Mouse (Mus musculus): ENCODE measurements around the gene Oxsr1. TPM values are rescaled to one million over a fixed set of nuclear protein-coding genes. Genes with fewer than 3 reads are reported as not detected.
"Not testable (repeated sequence)": the region's sequence is repeated elsewhere in the genome, so short reads cannot be mapped to it uniquely, and the experiment has no call there.

Oxsr1 gene
- total RNA-seq, 2 experiments from 2014 or later: 30.2 to 31.2 TPM

DNA sequence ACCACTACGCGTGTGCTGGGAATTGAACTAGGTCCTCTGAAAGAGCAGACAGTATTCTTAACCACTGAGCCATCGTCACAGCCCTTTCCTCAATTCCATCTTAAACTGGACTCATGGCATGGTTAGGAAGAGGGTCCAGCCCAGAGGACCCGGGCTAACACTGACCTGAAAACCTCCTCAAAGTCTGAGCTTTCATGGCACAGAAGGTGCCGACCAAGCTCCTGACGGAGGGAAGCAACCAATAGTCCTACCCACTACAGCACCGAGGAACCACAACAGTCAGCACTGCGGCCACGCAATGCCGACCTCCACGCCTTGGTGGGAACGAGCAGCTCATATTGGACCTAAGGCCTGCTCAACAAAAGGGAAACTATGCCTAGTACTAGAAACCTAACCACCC is 66.1 kb downstream of the Oxsr1 start:
- no peak overlapping the region for H3K27ac ChIP-seq
- no peak for TF ChIP-seq CTCF (conservative IDR thresholded peaks at IDR 0.05)
- H3K4me3 ChIP-seq: no peak overlapping the region
- no peak for DNase-seq (ENCODE audit: low spot score in 2 of 2)

DNA sequence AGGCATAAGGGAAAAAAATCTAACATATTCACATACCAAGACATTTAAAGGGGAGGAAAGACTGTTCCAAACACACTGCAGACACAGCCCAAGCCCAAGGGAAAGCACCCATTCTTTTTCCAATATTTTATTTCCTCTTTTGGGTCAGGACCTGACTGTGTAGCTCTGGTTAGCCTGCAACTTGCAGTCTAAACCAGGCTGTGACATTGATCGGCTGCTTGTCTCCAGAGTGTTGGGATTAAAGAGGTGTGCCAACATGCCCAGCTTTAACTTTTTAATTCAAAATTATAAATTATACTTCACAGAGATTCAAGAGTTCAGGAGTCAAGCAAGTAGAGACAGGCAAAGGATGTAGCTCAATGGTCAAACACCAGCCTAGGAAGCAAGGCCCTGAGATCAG is 67.1 kb downstream of the Oxsr1 start:
- no peak for TF ChIP-seq CTCF (conservative IDR thresholded peaks at IDR 0.05)
- Histone ChIP-seq H3K4me3 (no peak overlapping the region), H3K27ac (no peak overlapping the region)
- DNase-seq (ENCODE audit: low spot score in 2 of 2): no peak

DNA sequence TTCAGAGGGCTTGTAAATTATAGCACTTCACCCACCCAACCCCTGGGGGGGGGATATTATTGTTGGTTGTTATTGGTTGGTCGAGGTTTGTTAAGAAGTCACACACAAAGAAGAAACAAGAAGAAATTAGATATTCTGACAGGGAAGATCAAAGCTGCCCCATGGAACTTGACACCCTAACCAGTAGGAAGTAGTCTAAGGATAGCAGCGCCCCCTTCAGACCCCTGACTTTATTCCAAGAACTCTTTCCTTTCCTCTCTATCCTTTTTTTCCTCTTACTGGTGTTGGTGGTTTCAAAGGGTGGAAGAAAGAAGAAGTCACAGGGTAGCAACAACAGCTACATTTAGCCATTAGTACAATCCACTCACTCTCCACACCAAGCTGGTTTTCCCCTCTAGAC is 68.0 kb downstream of the Oxsr1 start:
- Histone ChIP-seq H3K27ac (no peak overlapping the region), H3K4me3 (no peak overlapping the region)
- TF ChIP-seq CTCF (conservative IDR thresholded peaks at IDR 0.05): no peak; the same call in 1 of the 2 replicates
- DNase-seq (ENCODE audit: low spot score in 2 of 2): no peak

DNA sequence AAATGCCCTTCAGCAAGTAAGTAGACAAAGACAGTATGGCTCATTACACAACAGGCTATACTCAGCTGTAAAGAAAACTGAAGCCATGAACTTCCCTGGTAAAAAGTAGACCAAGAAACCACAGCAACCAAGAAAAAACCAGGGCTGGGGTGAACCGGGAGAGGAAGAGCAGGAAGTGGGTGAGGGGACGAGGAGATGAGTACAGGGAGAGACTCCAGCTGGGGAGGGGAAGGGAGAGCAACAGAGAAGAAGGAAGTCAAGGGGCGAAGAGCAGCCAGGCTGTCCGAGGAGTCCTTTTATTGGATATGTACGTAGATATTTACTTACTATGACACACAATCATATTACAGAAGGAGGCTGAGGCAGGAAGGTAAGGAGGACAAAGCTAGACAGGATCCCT is 74.2 kb downstream of the Oxsr1 start:
- Histone ChIP-seq H3K4me3 (no peak overlapping the region), H3K27ac (no peak overlapping the region)
- TF ChIP-seq CTCF (conservative IDR thresholded peaks at IDR 0.05): no peak
- no peak for DNase-seq (ENCODE audit: low spot score in 2 of 2)

DNA sequence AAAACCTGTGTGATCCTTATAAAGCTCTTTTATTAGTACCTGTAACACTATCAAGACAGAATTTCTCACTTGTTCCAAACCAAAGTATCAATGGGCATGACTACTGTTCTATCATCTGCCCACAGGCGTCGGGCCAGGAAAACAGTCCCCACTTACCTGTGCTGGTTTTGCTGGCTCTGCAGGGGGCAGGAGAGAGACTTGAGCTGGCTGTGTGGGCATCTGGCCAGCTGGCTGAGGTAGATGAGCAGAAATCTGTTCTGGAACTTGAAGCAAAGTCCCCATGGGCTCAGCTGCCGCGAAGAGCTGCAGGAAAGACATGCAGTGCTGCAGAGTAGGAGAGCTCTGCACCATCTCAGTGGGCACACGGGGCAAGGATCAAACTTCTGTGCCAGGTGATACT is 75.4 kb downstream of the Oxsr1 start:
- no peak for TF ChIP-seq CTCF (conservative IDR thresholded peaks at IDR 0.05)

DNA sequence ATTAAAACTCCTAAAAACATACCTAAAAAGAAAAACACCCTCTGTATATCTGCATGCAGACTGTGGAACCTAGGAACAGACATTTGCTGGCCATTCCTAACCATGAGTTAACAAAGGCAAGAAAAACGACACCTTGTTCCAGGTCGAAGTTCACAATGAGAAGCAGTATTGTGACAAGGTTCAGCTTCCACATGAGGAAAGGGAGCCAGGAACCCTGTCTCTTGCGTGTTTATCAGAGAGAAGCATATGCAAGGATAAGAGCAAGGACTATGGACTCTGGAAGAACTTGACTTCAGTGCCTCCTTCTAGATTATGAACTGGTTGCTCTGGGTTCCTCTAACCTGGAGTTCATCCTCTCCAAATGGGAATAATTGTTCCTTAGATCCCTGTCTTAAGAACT is 78.2 kb downstream of the Oxsr1 start:
- no peak for TF ChIP-seq CTCF (conservative IDR thresholded peaks at IDR 0.05)
- Histone ChIP-seq H3K4me3 (no peak overlapping the region), H3K27ac (no peak overlapping the region)
- DNase-seq (ENCODE audit: low spot score in 2 of 2): no peak

More for the DNA sequence above, 75.4 kb downstream of the Oxsr1 start:
- no peak for DNase-seq (ENCODE audit: low spot score in 2 of 2)
- Histone ChIP-seq H3K4me3 (no peak overlapping the region), H3K27ac (no peak overlapping the region)

DNA sequence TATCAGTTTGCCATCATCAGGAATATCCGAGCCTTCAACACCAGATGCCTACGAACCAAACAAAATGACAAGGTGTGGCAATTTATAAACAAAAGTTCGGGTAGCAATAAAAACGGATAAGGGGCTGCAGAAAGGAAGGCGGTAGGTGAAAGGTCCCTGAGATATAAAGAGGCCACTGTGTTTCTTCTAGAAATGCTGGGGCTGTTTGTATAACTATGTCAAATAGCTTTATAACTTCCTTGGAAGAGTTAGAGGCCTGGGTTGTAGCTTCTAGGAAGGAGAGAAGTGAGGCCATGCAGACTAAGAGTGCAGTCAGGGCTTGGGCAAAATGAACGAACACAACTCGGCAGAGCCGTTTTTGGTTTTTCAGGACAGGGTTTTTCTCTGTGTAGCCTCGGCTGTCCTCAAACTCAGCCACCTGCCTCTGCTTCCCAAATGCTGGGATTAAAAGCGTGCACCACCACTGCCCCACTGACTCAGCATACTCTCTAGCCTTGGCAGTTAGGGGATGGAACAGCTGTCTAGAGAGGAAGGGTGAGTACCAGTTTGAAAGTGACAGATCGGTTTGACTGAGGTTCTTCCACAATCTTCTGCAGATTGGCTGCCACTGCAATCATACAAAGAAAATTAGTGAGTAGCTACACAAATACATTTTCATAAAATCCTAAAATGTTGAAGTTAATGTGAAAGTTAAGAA is 80.9 kb downstream of the Oxsr1 start:
- no peak for TF ChIP-seq CTCF (conservative IDR thresholded peaks at IDR 0.05)
- no peak for DNase-seq (ENCODE audit: low spot score in 2 of 2)
- no peak overlapping the region for H3K4me3 ChIP-seq
- 0 out of 2 replicates have a peak overlapping the region, but pooled peaks have one; percentile 48 for H3K27ac ChIP-seq

DNA sequence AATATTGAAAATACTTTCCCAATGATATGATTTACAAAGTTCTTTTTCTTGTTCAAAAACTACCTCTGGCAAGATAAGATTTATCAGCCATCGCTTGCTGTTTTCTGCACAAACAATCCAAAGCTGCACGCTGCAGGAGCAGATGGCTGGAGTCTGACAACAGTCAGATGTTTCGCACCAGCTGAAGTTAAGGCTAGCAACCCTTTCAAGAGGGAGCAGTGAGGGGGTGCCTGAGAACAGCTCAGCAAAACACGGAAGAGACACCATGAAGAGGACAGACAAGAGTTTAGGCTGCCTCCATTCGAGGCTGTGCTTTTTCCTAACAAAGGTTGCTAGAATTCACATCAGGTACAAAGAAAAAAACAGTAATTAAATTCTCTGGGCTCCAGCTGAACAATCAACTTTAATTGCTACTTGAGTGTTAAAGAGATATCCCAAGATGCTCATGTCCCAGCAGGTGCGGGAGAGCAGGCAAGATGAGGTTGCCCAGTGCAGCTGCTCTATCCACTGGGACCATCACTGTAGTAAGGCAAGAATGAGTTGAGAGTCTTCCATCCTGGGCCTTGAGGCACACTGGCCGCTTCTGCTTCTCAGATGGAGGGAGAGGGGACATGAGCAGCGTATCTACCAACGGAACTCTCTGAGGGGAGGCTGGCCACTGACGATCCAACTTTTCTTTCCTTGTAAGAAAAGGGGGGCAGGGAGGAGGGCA is 81.8 kb downstream of the Oxsr1 start:
- no peak for TF ChIP-seq CTCF (conservative IDR thresholded peaks at IDR 0.05)
- DNase-seq (ENCODE audit: low spot score in 2 of 2): peak; percentile 23 to 44
- Histone ChIP-seq H3K27ac (peak overlapping the region; percentile 48; the same call in 1 of the 2 replicates), H3K4me3 (no peak overlapping the region)

DNA sequence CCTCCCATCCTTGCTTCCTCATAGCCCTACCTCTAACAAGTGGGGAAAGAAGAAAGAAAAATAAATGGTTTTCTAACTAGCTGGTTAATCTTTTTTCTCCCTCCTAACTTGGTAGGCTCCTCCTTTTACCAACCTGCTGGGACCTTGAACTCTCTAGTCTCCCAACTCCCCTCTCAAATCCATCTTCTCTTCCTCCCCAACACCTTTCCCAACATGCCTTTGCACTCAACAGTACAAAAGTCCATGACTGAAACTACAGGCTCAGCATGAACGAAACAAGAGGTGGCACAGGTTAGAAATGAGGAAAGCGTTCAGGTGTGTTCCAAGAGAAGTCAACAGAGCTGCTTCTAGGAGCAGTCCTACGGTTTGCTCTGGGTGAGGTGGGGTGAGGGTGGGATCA is 83.0 kb downstream of the Oxsr1 start:
- Histone ChIP-seq H3K27ac (no peak overlapping the region), H3K4me3 (no peak overlapping the region)
- no peak for TF ChIP-seq CTCF (conservative IDR thresholded peaks at IDR 0.05)
- no peak for DNase-seq (ENCODE audit: low spot score in 2 of 2)

DNA sequence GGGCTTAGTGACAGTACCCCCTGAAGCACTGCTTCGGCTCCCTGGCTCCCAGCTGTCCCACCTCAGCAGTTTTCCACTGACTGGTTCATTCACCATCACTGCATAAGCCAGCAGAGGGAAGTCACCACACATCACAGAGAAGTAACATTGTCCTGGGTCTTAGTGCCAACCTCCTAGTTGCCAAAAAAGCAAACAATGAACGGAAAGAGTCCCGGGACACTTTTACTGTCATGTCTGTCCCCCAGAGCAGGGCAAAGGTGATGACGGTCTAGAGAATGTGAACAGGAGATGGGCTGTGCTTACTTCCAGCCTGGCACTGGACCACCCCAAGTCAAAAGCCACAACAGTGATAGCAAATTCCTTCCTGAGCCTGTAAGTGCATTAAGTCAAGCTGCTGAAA is 83.4 kb downstream of the Oxsr1 start:
- no peak for DNase-seq (ENCODE audit: low spot score in 2 of 2)
- Histone ChIP-seq H3K4me3 (no peak overlapping the region), H3K27ac (no peak overlapping the region)
- no peak for TF ChIP-seq CTCF (conservative IDR thresholded peaks at IDR 0.05)

DNA sequence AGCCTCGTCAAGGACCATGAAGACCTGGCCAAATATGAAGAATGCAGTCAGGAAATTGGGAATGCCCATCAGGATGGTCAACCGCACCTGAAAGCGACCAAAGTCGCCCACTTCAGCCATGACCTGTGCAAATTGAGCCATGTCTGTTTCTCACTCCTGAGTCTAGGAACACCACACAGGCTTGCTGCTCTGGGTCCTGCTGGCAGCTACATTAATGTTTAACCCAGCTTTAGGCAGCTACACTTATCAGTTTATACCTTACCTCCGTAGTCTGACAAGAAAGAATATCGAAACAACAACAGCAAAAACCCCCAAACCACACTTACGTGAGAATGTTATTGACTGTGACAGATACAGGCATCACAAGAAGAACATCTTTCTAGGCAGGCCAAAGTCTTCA is 90.7 kb downstream of the Oxsr1 start:
- no peak overlapping the region for H3K27ac ChIP-seq

DNA sequence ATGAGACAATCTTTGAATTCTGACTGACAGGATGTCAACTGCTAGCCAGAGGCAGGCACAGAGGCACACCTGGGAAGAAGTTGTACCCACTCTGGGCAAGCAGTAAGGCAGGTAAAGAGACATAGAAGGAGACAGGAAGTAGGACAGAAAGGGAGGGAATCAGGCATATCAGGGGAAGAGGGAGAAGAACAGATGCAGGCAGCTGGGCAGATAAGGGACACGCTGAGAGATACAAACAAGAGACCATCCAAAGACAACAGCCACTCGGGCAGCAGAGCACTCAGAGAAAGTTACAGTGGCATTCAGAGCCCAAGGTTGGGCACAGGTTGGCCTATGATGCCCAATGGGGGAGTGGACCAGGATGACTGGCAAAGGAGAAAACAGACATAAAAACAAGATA is 91.4 kb downstream of the Oxsr1 start:
- no peak overlapping the region for H3K4me3 ChIP-seq
- no peak for DNase-seq (ENCODE audit: low spot score in 2 of 2)
- no peak for TF ChIP-seq CTCF (conservative IDR thresholded peaks at IDR 0.05)

More for the DNA sequence above, 90.7 kb downstream of the Oxsr1 start:
- no peak for DNase-seq (ENCODE audit: low spot score in 2 of 2)
- no peak for TF ChIP-seq CTCF (conservative IDR thresholded peaks at IDR 0.05)
- H3K4me3 ChIP-seq: no peak overlapping the region

DNA sequence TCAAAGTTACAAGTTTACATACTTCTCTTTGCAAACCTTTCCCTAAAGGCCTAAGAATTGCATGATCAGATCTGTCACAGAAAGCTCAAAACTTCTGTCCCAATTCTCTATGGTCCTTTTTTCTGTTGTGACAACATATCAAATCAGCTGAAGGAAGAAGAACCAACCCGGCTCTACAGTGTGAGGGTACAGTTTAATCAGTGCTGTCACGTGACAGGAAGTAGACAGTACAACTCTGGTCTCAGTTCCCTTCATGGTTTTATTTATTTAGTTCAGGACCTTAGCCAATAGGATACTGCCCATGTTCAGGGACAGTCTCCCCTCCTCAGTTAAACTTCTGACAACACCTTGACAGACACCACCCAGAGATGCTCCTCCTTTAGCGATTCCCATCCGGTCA is 102.0 kb downstream of the Oxsr1 start:
- no peak for DNase-seq (ENCODE audit: low spot score in 2 of 2)
- H3K4me3 ChIP-seq: no peak overlapping the region
- H3K27ac ChIP-seq: no peak overlapping the region
- TF ChIP-seq CTCF (conservative IDR thresholded peaks at IDR 0.05): no peak

More for the DNA sequence above, 91.4 kb downstream of the Oxsr1 start:
- no peak overlapping the region for H3K27ac ChIP-seq

DNA sequence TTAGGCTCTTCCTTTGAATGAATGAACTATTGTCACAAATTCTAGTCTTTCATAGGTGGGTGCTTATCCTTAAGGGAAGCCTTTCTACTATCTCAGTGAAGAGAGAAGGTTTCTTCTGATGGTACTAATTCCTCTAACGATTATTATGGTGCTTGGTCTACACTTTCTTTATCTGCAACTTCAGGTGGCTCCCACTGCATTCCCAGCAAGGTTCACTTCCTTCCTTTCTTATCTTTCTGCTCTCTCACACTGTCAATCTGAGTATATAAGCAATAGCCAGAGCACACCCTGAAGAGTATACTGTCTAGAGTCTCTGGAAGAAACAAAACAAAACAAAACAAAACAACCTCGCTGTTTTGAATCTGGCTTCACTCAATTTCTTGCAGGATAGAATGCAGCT is 102.6 kb downstream of the Oxsr1 start:
- Histone ChIP-seq H3K27ac (no peak overlapping the region), H3K4me3 (no peak overlapping the region)
- no peak for TF ChIP-seq CTCF (conservative IDR thresholded peaks at IDR 0.05)
- no peak for DNase-seq (ENCODE audit: low spot score in 2 of 2)

DNA sequence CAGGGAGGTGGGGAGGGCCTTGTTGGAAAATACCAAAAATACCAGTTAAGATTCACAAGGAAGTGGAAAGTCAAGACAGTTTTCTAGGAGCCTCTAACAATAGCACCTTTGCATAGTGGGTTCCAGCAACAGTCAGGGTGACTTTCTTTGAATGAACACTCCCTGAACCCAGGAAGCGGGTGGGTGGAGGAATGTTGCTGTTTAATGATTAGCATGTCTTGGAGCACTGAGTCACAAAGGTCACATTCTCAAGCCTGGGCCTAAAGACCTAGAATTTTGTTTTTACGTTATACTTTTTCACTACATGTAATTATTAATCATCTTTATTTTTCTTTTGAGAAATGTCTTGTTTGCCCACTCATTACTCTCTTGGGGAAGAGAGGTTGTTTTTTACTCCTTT is 106.9 kb downstream of the Oxsr1 start:
- not testable (repeated sequence) for H3K4me3 ChIP-seq; DNase-seq (ENCODE audit: low spot score in 2 of 2); H3K27ac ChIP-seq

All from layer of hippocampus, adult 2 months (tissue).